1 mouse cellular context compared by ENCODE assay signal in the genomic region with DNA sequence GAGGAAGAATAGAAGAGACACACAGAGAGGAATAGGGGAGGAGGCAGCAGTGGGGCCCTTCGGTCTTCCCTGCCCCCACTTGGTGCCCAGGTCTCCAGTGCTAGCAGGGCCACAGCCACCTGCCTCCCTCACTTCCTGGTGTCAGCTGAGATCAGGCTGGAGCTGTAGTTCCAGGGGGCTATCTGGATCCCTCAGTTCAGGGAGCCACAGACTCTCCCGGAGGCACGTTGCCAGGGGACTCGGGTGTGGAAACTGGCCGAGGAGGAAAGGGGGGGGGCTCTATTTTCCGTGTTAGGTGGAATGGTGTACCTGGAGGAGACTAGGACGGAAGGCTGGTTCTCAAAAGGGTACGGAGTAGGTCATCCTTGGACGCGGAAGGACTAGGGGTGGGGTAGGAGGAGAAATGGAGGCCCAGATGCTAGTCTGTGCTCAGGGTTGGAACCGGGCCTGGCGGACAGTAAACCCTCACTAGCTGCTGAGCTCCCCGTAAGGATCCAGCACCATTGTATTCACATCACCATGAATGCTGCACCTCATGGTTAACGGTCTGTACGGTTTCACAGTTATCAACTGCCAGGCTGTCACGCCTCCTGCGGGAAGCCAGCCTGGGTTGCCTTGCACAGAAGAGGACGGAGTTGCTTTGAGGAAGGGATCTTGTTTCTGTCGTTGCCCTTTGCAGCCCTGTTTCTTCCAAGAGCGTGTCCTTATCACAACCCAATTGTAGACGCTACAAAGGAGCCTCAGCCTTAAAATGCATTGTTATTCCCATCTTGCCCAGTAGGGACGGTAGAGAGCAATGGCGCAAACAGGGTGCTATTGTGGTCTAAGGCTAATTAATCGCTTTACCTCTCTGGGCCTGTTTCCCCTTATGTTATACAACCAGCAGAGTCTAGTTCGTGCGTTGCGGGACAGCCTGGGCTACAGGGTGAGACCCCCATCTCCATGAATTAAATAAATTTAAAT.
TF ChIP-seq lines count a peak whose summit lies in the region.

No protein-coding gene starts in this region.

TF ChIP-seq in myocyte, 11 proteins besides CTCF, POLR2A, EP300 and RAD21:
- TF ChIP-seq MYOD1 (IDR thresholded peaks at IDR 0.05; ENCODE audit: control insufficient read depth in 1 of 3, insufficient read length in 2 of 3, low read depth in 2 of 3) (no peak), CEBPB (IDR thresholded peaks at IDR 0.05; ENCODE audit: insufficient read depth, poor library complexity, severe bottlenecking) (no peak), MAX (IDR thresholded peaks at IDR 0.05; ENCODE audit: low read depth) (no peak), E2F4 (IDR thresholded peaks at IDR 0.05; ENCODE audit: insufficient read depth) (no peak), TCF3 (IDR thresholded peaks at IDR 0.05; ENCODE audit: insufficient read length, low read depth) (no peak), REST (IDR thresholded peaks at IDR 0.05; ENCODE audit: insufficient read depth, insufficient read length) (no peak), TCF12 (IDR thresholded peaks at IDR 0.05; ENCODE audit: insufficient read depth, poor library complexity, severe bottlenecking) (no peak), MYOG (IDR thresholded peaks at IDR 0.05; ENCODE audit: control insufficient read depth in 1 of 3, insufficient read depth in 1 of 3, insufficient read length in 2 of 3, low read depth in 2 of 3) (no peak), POLR2AphosphoS2 (IDR thresholded peaks at IDR 0.05; ENCODE audit: insufficient read length, low read depth) (no peak), USF1 (IDR thresholded peaks at IDR 0.05; ENCODE audit: low read depth) (no peak), SRF (IDR thresholded peaks at IDR 0.05; ENCODE audit: control insufficient read depth, insufficient read length, low read depth) (no peak)
